Mouse (Mus musculus): ENCODE data around the gene Gm9573.

The Gm9573 gene

GRCm38 (mm10) chr17:35594456-35594855 is 32.0 kb downstream of the Gm9573 start:
- DNase-seq (ENCODE audit: low spot score in 2 of 2) = no peak

- DNase-seq (ENCODE audit: low spot score in 2 of 2) = no peak
Measured at GRCm38 (mm10) chr17:35593786-35594185, 32.7 kb downstream of the Gm9573 start.

GRCm38 (mm10) chr17:35592131-35592530 is 34.3 kb downstream of the Gm9573 start:
- DNase-seq (ENCODE audit: low spot score in 2 of 2) = no peak

GRCm38 (mm10) chr17:35591731-35592130 is 34.7 kb downstream of the Gm9573 start:
- no peak for DNase-seq (ENCODE audit: low spot score in 2 of 2)

GRCm38 (mm10) chr17:35591219-35591578 is 35.2 kb downstream of the Gm9573 start:
- no peak for DNase-seq (ENCODE audit: low spot score in 2 of 2)

GRCm38 (mm10) chr17:35590410-35591218 is 35.8 kb downstream of the Gm9573 start:
- peak; percentile 54 to 78 for DNase-seq (ENCODE audit: low spot score in 2 of 2)

- no peak for DNase-seq (ENCODE audit: low spot score in 2 of 2)
Measured at GRCm38 (mm10) chr17:35588387-35588786, 38.0 kb downstream of the Gm9573 start.

GRCm38 (mm10) chr17:35587291-35587690 is 39.1 kb downstream of the Gm9573 start:
- no peak for DNase-seq (ENCODE audit: low spot score in 2 of 2)

- peak; percentile 45 to 80 for DNase-seq (ENCODE audit: low spot score in 2 of 2)
Measured at GRCm38 (mm10) chr17:35584330-35584937, 42.0 kb downstream of the Gm9573 start.

GRCm38 (mm10) chr17:35582900-35583299 is 43.5 kb downstream of the Gm9573 start:
- peak in 1 of 2 experiments; percentile 44 for DNase-seq (ENCODE audit: low spot score in 2 of 2)

GRCm38 (mm10) chr17:35578211-35578610 is 48.2 kb downstream of the Gm9573 start:
- DNase-seq (ENCODE audit: low spot score in 2 of 2) = peak; percentile 76 to 90

GRCm38 (mm10) chr17:35571477-35571876 is 55.0 kb downstream of the Gm9573 start:
- DNase-seq (ENCODE audit: low spot score in 2 of 2) = no peak

GRCm38 (mm10) chr17:35570836-35571235 is 55.6 kb downstream of the Gm9573 start:
- DNase-seq (ENCODE audit: low spot score in 2 of 2) = no peak

- no peak for DNase-seq (ENCODE audit: low spot score in 2 of 2)
Measured at GRCm38 (mm10) chr17:35569091-35569944, 57.1 kb downstream of the Gm9573 start.

Measured in spleen, postnatal 10 days (tissue).